Mouse (Mus musculus): ENCODE data around the gene Zfp687. TPM values are rescaled to one million over a fixed set of nuclear protein-coding genes. Genes with fewer than 3 reads are reported as not detected.

Zfp687 gene
- polyA plus RNA-seq, 1 experiment from 2014 or later, result 33.2 TPM

GRCm38 (mm10) chr3:95014428-95015151 lies 658 bp downstream of the Zfp687 start:
- H3K4me3 ChIP-seq, result peak overlapping the region; percentile 87
- H3K9ac ChIP-seq, result peak overlapping the region; percentile 83
- no peaks in the 10 kb centered on the region for H3K9me3 ChIP-seq
- peaks cover 28% of the 10 kb centered on the region for H3K36me3 ChIP-seq
- H3K4me1 ChIP-seq, result peaks cover 22% of the 10 kb centered on the region
- under 1% methylated on average over 44 of the region's 44 CpGs for WGBS
- peak overlapping the region; percentile 68; the same call in 1 of the 2 replicates for H3K27ac ChIP-seq
- peak; percentile 21 for ATAC-seq (ENCODE audit: low FRiP score, low read depth)
- H3K4me2 ChIP-seq (replicated peaks), result peak overlapping the region; percentile 94
- no peaks in the 10 kb centered on the region for H3K27me3 ChIP-seq (replicated peaks)

- ATAC-seq (ENCODE audit: low FRiP score, low read depth), result no peak
- Histone ChIP-seq H3K4me3 (peak overlapping the region; percentile 87), H3K9me3 (no peaks in the 10 kb centered on the region), H3K9ac (peak overlapping the region; percentile 83), H3K27ac (no peak overlapping the region), H3K36me3 (peaks cover 36% of the 10 kb centered on the region), H3K27me3 (replicated peaks) (no peaks in the 10 kb centered on the region), H3K4me1 (peaks cover 22% of the 10 kb centered on the region), H3K4me2 (replicated peaks) (peak overlapping the region; percentile 94)
- 11% methylated on average over 13 of the region's 13 CpGs for WGBS
Measured at GRCm38 (mm10) chr3:95013699-95014427, 1.4 kb downstream of the Zfp687 start.

GRCm38 (mm10) chr3:95012982-95013381 lies 2.3 kb downstream of the Zfp687 start:
- Histone ChIP-seq H3K27ac (no peak overlapping the region), H3K4me3 (no peak overlapping the region), H3K4me1 (peaks cover 22% of the 10 kb centered on the region), H3K9ac (no peak overlapping the region), H3K9me3 (no peaks in the 10 kb centered on the region), H3K4me2 (replicated peaks) (peak overlapping the region; percentile 94; the same call in 1 of the 2 replicates), H3K27me3 (replicated peaks) (no peaks in the 10 kb centered on the region), H3K36me3 (peaks cover 44% of the 10 kb centered on the region)
- ATAC-seq (ENCODE audit: low FRiP score, low read depth), result no peak
- WGBS, result 88% methylated on average over 3 of the region's 3 CpGs

- Histone ChIP-seq H3K4me3 (no peak overlapping the region; the same call in 1 of the 2 replicates), H3K27me3 (replicated peaks) (no peaks in the 10 kb centered on the region), H3K27ac (no peak overlapping the region), H3K9ac (no peak overlapping the region), H3K4me2 (replicated peaks) (no peak overlapping the region), H3K9me3 (no peaks in the 10 kb centered on the region), H3K4me1 (peaks cover 22% of the 10 kb centered on the region), H3K36me3 (peaks cover 66% of the 10 kb centered on the region)
- no peak for ATAC-seq (ENCODE audit: low FRiP score, low read depth)
- 91% methylated on average over 7 of the region's 7 CpGs for WGBS
Measured at GRCm38 (mm10) chr3:95010396-95010795, 4.9 kb downstream of the Zfp687 start.

- H3K4me2 ChIP-seq (replicated peaks), result no peak overlapping the region
- 0 out of 2 replicates have a peak overlapping the region, but pooled peaks have one; percentile 13 for H3K9ac ChIP-seq
- no peaks in the 10 kb centered on the region for H3K27me3 ChIP-seq (replicated peaks)
- WGBS, result 93% methylated on average over 9 of the region's 9 CpGs
- no peak for ATAC-seq (ENCODE audit: low FRiP score, low read depth)
- H3K4me3 ChIP-seq, result no peak overlapping the region
- no peaks in the 10 kb centered on the region for H3K9me3 ChIP-seq
- peaks cover 7% of the 10 kb centered on the region for H3K4me1 ChIP-seq
- peaks cover 85% of the 10 kb centered on the region for H3K36me3 ChIP-seq
- no peak overlapping the region for H3K27ac ChIP-seq
Measured at GRCm38 (mm10) chr3:95007706-95008105, 7.5 kb downstream of the Zfp687 start.

GRCm38 (mm10) chr3:95005651-95006050 lies 9.6 kb downstream of the Zfp687 start:
- no peak overlapping the region for H3K27ac ChIP-seq
- no peaks in the 10 kb centered on the region for H3K9me3 ChIP-seq
- no peak overlapping the region for H3K4me2 ChIP-seq (replicated peaks)
- no peak overlapping the region for H3K4me3 ChIP-seq
- H3K36me3 ChIP-seq, result peaks cover 77% of the 10 kb centered on the region
- no peak for ATAC-seq (ENCODE audit: low FRiP score, low read depth)
- H3K4me1 ChIP-seq, result peaks cover 10% of the 10 kb centered on the region
- WGBS, result 96% methylated on average over 3 of the region's 3 CpGs
- H3K27me3 ChIP-seq (replicated peaks), result no peaks in the 10 kb centered on the region
- H3K9ac ChIP-seq, result no peak overlapping the region

GRCm38 (mm10) chr3:95003273-95003672 lies 12.0 kb downstream of the Zfp687 start:
- no peaks in the 10 kb centered on the region for H3K9me3 ChIP-seq
- H3K36me3 ChIP-seq, result peaks cover 69% of the 10 kb centered on the region
- H3K9ac ChIP-seq, result no peak overlapping the region
- H3K4me1 ChIP-seq, result peaks cover 10% of the 10 kb centered on the region; the same call in 1 of the 2 replicates
- no peak overlapping the region for H3K4me3 ChIP-seq
- no peaks in the 10 kb centered on the region for H3K27me3 ChIP-seq (replicated peaks)
- no peak overlapping the region for H3K4me2 ChIP-seq (replicated peaks)
- no peak overlapping the region for H3K27ac ChIP-seq
- ATAC-seq (ENCODE audit: low FRiP score, low read depth), result no peak

- peaks cover 66% of the 10 kb centered on the region for H3K36me3 ChIP-seq
- H3K4me1 ChIP-seq, result peaks cover 10% of the 10 kb centered on the region; the same call in 1 of the 2 replicates
- H3K9ac ChIP-seq, result no peak overlapping the region
- no peaks in the 10 kb centered on the region for H3K27me3 ChIP-seq (replicated peaks)
- WGBS, result 59% methylated on average over 4 of the region's 4 CpGs
- no peaks in the 10 kb centered on the region for H3K9me3 ChIP-seq
- H3K4me2 ChIP-seq (replicated peaks), result no peak overlapping the region
- no peak overlapping the region for H3K27ac ChIP-seq
- peak; percentile 75 for ATAC-seq (ENCODE audit: low FRiP score, low read depth)
- no peak overlapping the region for H3K4me3 ChIP-seq
Measured at GRCm38 (mm10) chr3:95002569-95002968, 12.7 kb downstream of the Zfp687 start.

GRCm38 (mm10) chr3:94996946-94997345 lies 18.3 kb downstream of the Zfp687 start:
- 43% methylated on average over 2 of the region's 2 CpGs for WGBS
- no peak for ATAC-seq (ENCODE audit: low FRiP score, low read depth)
- Histone ChIP-seq H3K27me3 (replicated peaks) (no peaks in the 10 kb centered on the region), H3K36me3 (peaks cover 74% of the 10 kb centered on the region), H3K4me1 (no peaks in the 10 kb centered on the region), H3K9me3 (no peaks in the 10 kb centered on the region), H3K4me3 (no peak overlapping the region), H3K4me2 (replicated peaks) (no peak overlapping the region), H3K27ac (no peak overlapping the region), H3K9ac (no peak overlapping the region)

GRCm38 (mm10) chr3:94989159-94989761 lies 26.0 kb downstream of the Zfp687 start:
- H3K4me2 ChIP-seq (replicated peaks), result no peak overlapping the region
- WGBS, result 70% methylated on average over 9 of the region's 9 CpGs
- H3K27ac ChIP-seq, result no peak overlapping the region
- H3K9ac ChIP-seq, result no peak overlapping the region
- H3K4me3 ChIP-seq, result no peak overlapping the region
- peaks cover 53% of the 10 kb centered on the region for H3K36me3 ChIP-seq
- no peaks in the 10 kb centered on the region for H3K9me3 ChIP-seq
- H3K27me3 ChIP-seq (replicated peaks), result no peaks in the 10 kb centered on the region
- ATAC-seq (ENCODE audit: low FRiP score, low read depth), result no peak
- no peaks in the 10 kb centered on the region; the same call in 1 of the 2 replicates for H3K4me1 ChIP-seq

GRCm38 (mm10) chr3:94987578-94987977 lies 27.7 kb downstream of the Zfp687 start:
- Histone ChIP-seq H3K4me1 (no peaks in the 10 kb centered on the region; the same call in 1 of the 2 replicates), H3K4me2 (replicated peaks) (no peak overlapping the region), H3K9ac (no peak overlapping the region), H3K9me3 (no peaks in the 10 kb centered on the region), H3K27ac (no peak overlapping the region), H3K36me3 (peaks cover 48% of the 10 kb centered on the region), H3K27me3 (replicated peaks) (no peaks in the 10 kb centered on the region), H3K4me3 (no peak overlapping the region)
- ATAC-seq (ENCODE audit: low FRiP score, low read depth), result no peak

GRCm38 (mm10) chr3:94985513-94985912 lies 29.7 kb downstream of the Zfp687 start:
- no peak overlapping the region for H3K9ac ChIP-seq
- H3K9me3 ChIP-seq, result no peaks in the 10 kb centered on the region
- 97% methylated on average over 2 of the region's 2 CpGs for WGBS
- H3K27me3 ChIP-seq (replicated peaks), result no peaks in the 10 kb centered on the region
- H3K4me2 ChIP-seq (replicated peaks), result no peak overlapping the region
- H3K4me1 ChIP-seq, result no peaks in the 10 kb centered on the region; the same call in 1 of the 2 replicates
- ATAC-seq (ENCODE audit: low FRiP score, low read depth), result no peak
- no peak overlapping the region for H3K4me3 ChIP-seq
- H3K36me3 ChIP-seq, result peaks cover 40% of the 10 kb centered on the region
- no peak overlapping the region for H3K27ac ChIP-seq
